Mouse (Mus musculus) ovary, postnatal 36 days (tissue): Measurements from ENCODE around the gene N4bp3.
"Not testable (repeated sequence)": the region's sequence is repeated elsewhere in the genome, so short reads cannot be mapped to it uniquely, and the experiment has no call there.

Experiments
- DNase-seq: peaks from one replicate; pipeline ENCODE4 v3.0.0; 2022; ENCODE audit warnings: low spot score, mixed read lengths

N4bp3 gene

DNA sequence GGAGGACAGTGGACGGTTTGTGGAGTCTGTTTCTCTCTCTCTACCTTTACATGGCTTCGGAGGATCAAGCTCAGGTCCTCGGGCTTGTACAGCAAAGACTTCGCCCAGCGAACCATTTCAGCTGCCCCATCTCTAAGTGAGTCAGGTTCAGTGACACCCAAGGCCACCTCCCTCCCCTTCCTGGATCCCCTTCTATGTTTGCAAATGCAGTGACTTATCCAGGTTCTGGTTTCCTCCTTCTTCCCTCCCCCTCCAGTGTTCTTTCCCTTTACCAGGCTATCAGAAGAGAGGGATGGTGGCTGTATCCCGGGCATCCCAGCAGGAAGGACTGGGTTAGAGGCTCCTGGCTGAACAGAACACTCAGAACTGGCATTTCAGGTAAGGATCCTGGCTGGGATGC is 3.1 kb upstream of the N4bp3 start:
- no peak for DNase-seq

- DNase-seq: no peak
Observed at GRCm38 (mm10) chr11:51652889-51653418, 2.3 kb upstream of the N4bp3 start.

- DNase-seq: peak; percentile 43
Observed at GRCm38 (mm10) chr11:51650261-51650660, 381 bp downstream of the N4bp3 start.

DNA sequence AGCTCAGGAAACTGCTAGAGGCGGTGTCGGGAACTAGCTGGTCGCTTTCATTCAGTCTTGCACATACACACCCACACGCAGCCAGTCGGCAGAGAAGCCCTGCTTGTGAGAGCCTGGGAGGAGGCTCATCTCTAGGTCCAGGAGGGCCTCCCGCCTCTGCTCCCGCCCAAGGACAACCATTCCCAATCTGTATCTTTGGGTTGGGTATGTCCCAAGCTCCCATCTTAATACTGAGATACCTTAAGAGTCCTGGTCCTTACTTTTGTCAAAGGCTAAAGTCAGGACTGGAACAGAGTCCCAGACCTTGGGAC is 798 bp downstream of the N4bp3 start:
- no peak for DNase-seq

DNA sequence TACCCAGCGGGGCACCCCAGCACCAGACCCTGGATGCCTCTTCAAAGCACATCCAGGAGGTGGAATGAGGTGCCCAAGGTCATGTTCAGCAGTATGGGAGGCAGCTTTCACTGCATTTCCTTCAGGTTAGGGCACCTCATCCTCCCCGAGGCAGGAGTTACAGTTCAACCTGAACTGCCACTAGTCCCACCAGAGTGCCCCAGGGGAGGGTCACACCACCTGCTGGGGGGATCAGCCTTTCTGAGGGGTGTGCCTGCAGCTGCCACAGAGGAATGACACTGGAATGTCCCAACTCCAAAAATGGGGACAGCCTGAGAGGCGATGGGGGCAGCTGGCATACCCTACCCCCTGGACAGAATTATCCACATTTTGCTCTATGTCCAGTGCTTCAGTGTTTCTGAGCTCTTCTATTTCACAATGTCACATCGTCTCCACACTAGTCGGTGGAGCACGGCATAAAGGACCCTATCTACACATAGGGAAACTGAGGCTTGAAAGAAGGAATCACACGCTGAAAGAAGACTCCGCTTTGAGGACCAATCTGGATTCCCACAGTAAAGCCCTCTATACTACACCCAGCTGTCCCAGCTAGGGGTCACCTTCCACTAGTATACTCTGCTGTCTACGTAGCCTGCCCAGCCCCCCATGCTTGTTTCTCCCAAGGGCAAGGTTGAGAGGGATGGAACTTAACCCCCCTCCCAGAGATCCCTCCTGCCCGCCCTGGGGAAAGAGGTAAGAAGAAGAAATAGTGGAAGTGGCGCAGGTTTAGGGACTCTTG is 1.3 kb downstream of the N4bp3 start:
- no peak for DNase-seq

DNA sequence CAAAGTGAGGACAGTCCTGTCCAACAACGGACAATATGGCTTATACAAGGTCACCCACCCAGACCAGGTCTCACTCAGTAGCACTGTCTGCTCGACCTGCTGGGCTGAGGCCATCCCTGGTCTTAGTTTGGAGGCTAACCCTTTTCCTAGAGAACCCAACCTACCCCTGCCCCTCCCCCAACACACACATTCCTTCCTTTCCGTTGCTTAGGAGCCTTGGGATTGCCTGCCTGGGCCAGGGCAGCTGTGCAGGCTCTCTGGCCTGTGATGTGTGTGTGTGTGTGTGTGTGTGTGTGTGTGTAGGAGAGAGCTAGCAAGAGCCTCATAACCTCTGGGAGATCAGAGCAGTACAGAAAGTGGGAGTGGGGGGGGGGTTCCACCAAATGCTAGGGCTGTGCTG is 2.1 kb downstream of the N4bp3 start:
- DNase-seq: no peak

- no peak for DNase-seq
Observed at GRCm38 (mm10) chr11:51646751-51647667, 3.6 kb downstream of the N4bp3 start.

- DNase-seq: no peak
Observed at GRCm38 (mm10) chr11:51646245-51646644, 4.4 kb downstream of the N4bp3 start.

- DNase-seq: no peak
Observed at GRCm38 (mm10) chr11:51645293-51645692, 5.3 kb downstream of the N4bp3 start.

GRCm38 (mm10) chr11:51644217-51644616 is 6.4 kb downstream of the N4bp3 start:
- no peak for DNase-seq

- DNase-seq: no peak
Observed at GRCm38 (mm10) chr11:51643761-51644160, 6.9 kb downstream of the N4bp3 start.

- no peak for DNase-seq
Observed at GRCm38 (mm10) chr11:51643202-51643601, 7.4 kb downstream of the N4bp3 start.

DNA sequence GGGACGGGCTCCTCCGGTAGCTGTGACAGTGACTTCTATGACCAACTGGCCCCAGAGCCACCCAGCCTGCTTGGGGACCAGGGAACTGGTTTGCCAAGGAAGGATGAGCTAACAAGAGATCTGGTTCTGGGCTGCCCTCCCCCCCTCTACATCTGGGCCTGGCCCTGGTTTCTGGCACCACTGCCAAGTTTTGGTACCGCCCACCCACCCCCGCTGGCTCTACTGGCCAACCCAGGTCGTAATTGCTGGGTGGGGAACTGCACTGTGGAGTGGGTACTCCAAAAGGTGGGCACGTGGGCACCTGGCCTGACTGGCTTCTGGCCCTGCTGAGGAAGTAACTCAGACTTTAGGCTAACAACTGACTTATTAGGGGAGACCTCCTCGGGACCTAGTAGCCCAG is 9.9 kb downstream of the N4bp3 start:
- no peak for DNase-seq

GRCm38 (mm10) chr11:51638497-51638896 is 12.1 kb downstream of the N4bp3 start:
- no peak for DNase-seq

DNA sequence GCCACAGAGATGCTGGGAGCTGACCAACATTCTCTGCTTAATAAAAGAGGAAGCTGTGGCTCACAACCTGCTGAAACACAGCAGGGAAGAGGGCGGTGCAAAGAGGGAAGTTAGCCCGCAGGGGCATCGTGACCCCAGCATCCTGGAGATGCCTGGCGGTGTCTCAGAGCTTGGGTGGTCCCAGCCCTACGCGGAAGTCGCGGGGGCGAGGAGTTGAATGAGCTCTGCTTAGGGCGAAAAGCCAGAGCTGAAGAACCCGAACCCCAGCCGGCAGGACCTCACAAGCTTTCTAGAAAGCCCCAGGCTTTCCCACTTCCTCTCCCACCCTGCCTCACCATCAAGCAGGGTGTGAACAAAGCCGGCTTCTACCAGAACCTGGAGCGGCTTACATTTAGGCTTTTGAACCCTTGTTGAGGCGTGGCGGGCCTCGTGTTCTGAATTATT is 12.6 kb downstream of the N4bp3 start:
- DNase-seq: peak; percentile 56

DNA sequence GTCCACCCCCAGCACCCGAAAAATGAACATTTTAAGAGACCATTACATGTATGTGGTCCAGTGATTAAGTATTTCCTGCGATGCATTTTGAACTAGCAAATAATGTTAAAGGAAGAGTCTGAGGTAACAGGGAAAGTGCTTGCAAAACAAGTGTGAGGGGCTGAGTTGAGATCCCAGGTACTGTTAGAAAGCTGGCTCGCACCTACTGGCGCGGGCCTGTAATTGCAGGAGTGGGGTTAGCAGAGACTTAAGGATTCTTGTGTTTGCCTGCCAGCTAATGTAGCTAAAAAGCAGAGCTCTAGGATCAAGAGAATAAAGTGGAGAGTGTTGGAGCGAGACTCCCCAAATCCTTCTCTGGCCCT is 14.3 kb downstream of the N4bp3 start:
- peak; percentile 58 for DNase-seq

DNA sequence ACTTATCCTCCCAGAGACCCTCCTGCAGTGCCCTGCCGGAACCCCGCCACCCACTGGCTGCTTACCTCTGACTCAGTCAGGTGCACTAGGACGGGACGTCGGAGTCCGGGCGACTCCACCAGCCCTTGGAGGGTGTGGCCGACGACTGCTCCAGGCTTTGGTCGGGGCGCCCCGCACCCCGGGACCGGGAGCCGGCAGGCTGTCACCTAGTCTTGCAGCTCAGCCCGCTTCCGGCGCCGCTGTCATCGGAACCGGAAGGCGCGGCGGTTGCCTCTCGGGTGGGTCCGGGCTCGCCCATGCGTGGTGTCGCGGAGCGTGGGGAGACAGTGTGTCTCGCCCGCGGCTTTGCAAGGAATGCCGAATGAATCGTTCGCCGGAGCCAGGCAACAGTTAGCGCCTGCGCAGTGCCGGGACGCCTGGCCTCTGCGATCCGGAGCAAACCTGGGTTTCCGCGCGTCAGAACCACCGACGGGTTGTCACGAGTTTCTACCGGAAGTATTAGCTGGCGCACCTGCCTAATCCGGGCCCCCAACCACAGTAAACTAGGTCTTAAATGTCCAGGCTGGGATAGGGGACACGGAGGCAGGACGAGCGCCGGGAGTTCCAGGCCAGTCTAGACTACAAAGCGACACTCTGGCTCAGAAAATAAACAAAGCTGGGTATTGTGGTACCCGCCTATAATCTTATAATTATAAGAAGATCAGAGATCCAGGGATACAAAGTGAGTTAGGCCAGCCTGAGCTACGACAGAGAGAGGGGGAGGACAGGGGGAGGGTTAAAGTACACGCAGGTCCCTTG is 14.9 kb downstream of the N4bp3 start, which contains the start of gene Rmnd5b:
Gene Rmnd5b, minus strand, starts transcription at position 372 of the 798 bp plus-strand sequence.
- peak; percentile 85 for DNase-seq

DNA sequence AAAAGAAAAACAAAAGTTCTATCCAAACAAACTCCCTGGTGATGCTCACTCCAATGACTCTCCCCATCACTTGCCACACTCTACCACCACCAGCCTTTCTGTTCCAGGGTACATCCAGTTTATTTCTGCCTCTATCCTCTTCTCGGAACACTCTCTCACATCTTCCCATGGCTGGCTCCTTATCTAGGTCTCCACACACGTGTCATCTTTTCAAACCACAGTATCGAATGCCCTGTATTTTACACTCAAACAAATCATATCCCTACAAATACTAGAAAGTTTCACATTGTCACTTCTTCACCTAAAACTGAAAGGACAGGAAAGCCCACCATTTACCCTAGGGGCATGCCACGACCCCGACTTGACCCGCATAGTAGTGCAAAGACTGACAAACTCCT is 15.5 kb downstream of the N4bp3 start:
- no peak for DNase-seq

DNA sequence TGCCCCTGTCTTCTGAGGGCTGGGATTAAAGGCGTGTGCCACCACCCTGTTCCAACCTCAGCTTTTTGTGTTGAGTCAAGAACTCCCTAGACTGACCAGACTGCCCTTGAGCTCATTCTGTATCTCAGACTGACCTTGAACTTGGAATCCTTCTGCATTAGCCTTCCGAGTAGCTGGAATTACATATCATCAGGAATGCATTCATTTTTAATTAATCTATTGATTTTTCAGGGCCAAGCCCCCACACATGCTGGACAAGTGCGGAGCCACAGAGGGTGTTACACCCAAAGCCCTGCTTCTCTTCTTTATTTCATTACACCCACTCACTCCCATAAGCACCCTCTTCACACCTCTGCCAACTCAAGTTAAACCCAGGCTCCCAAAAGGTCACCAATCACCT is 16.9 kb downstream of the N4bp3 start:
- DNase-seq: no peak

GRCm38 (mm10) chr11:51633200-51633599 is 17.4 kb downstream of the N4bp3 start:
- not testable (repeated sequence) for DNase-seq

- no peak for DNase-seq
Observed at GRCm38 (mm10) chr11:51632130-51632753, 18.4 kb downstream of the N4bp3 start.
